Comparison of ENCODE assay signal across 10 mouse cellular contexts in the genomic region with DNA sequence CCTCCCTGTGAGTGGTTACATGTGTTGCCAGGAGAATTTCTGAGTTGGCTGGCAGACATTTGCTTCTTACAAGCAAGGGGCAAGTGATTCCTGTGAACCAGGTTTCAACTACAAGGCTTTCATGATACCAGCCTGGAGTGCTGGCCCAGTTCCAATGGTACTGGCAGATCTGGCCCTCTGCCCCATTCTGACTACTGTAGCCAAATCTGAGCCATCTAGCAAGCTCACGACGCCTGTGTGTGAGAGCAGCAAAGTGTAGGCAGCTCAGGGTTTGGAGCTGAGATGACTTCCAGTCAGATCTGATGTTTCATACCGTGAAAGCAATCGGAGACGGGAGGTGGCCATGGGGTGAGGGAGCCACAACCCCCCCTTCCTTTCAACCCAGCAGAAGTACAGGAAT. TPM values are rescaled to one million over a fixed set of nuclear protein-coding genes. Genes with fewer than 3 reads are reported as not detected.
DNase-seq lines count a peak whose midpoint lies in the region; ATAC-seq lines count a peak whose summit lies in the region.
"Had no signal": no experiment of that assay in that cellular context is flagged by ENCODE, and none has a peak within 500 bp of the region (broad histone marks: within the 10 kb centered on the region; RNA-seq: fewer than 3 reads in every experiment).

No protein-coding gene starts in this region.

- no peak overlapping the region for H3K4me3 ChIP-seq in embryonic facial prominence, embryonic 14.5 days (ENCODE audit: low read depth, low read length)
- no peak overlapping the region for H3K4me3 ChIP-seq in embryonic facial prominence, embryonic 10.5 days
- H3K4me3 ChIP-seq in limb, embryonic 10.5 days = no peak overlapping the region
- H3K4me3 ChIP-seq: heart, embryonic 10.5 days had no signal

- no peaks in the 10 kb centered on the region for H3K27me3 ChIP-seq in embryonic facial prominence, embryonic 14.5 days (replicated peaks; ENCODE audit: control insufficient read depth, insufficient read depth, low read length)
- no peaks in the 10 kb centered on the region for H3K27me3 ChIP-seq in embryonic facial prominence, embryonic 10.5 days (replicated peaks; ENCODE audit: low read depth, poor library complexity, severe bottlenecking)
- H3K27me3 ChIP-seq in limb, embryonic 10.5 days (ENCODE audit: low read depth, poor library complexity, severe bottlenecking) = no peaks in the 10 kb centered on the region

- H3K4me2 ChIP-seq in embryonic facial prominence, embryonic 14.5 days (ENCODE audit: low read depth, low read length) = no peak overlapping the region

- no peak overlapping the region for H3K9ac ChIP-seq in embryonic facial prominence, embryonic 14.5 days (ENCODE audit: low read depth, low read length)

- no peaks in the 10 kb centered on the region for H3K9me3 ChIP-seq in embryonic facial prominence, embryonic 14.5 days (ENCODE audit: control insufficient read depth, low read length)
- no peaks in the 10 kb centered on the region for H3K9me3 ChIP-seq in embryonic facial prominence, embryonic 10.5 days
- H3K9me3 ChIP-seq in limb, embryonic 10.5 days (replicated peaks) = no peaks in the 10 kb centered on the region
- H3K9me3 ChIP-seq: heart, embryonic 10.5 days had no signal

- H3K27ac ChIP-seq in embryonic facial prominence, embryonic 14.5 days (replicated peaks; ENCODE audit: low read depth, low read length) = no peak overlapping the region
- H3K27ac ChIP-seq in embryonic facial prominence, embryonic 10.5 days (replicated peaks) = no peak overlapping the region
- H3K27ac ChIP-seq in limb, embryonic 10.5 days = no peak overlapping the region
- H3K27ac ChIP-seq: heart, embryonic 10.5 days had no signal

- WGBS in embryonic facial prominence, embryonic 14.5 days = 88% methylated on average over 5 of the region's 5 CpGs
- 93% methylated on average over 5 of the region's 5 CpGs for WGBS in embryonic facial prominence, embryonic 10.5 days
- 93% methylated on average over 5 of the region's 5 CpGs for WGBS in limb, embryonic 10.5 days

- no peak for ATAC-seq in embryonic facial prominence, embryonic 14.5 days (ENCODE audit: low read depth)

- peak; percentile 5 for DNase-seq in embryonic facial prominence, embryonic 14.5 days (ENCODE audit: low spot score)
- DNase-seq in embryonic facial prominence, embryonic 10.5 days (ENCODE audit: low spot score) = no peak
- DNase-seq in kidney, adult 9 months = peak; percentile 26
- no peak for DNase-seq in kidney, adult 8-10 months
- DNase-seq in testis, postnatal 10 days (ENCODE audit: low spot score) = peak; percentile 49
- DNase-seq in testis, postnatal 14 days (ENCODE audit: low spot score) = no peak
- no peak for DNase-seq in lung, adult 18-20 months
- DNase-seq in limb, embryonic 10.5 days (ENCODE audit: low spot score) = no peak
- DNase-seq: lung, postnatal 4 days had no signal

- peaks cover 62% of the 10 kb centered on the region for H3K36me3 ChIP-seq in embryonic facial prominence, embryonic 14.5 days (ENCODE audit: control insufficient read depth, insufficient read depth, low read length)
- peaks cover 66% of the 10 kb centered on the region for H3K36me3 ChIP-seq in embryonic facial prominence, embryonic 10.5 days (replicated peaks)
- peaks cover 66% of the 10 kb centered on the region for H3K36me3 ChIP-seq in limb, embryonic 10.5 days

- no peaks in the 10 kb centered on the region for H3K4me1 ChIP-seq in embryonic facial prominence, embryonic 14.5 days (ENCODE audit: control insufficient read depth, insufficient read depth, low read length)
- no peaks in the 10 kb centered on the region for H3K4me1 ChIP-seq in embryonic facial prominence, embryonic 10.5 days
- no peaks in the 10 kb centered on the region for H3K4me1 ChIP-seq in limb, embryonic 10.5 days
- H3K4me1 ChIP-seq: heart, embryonic 10.5 days had no signal

RNA-seq across cellular contexts. Expression of a gene that starts 8.8 kb away (rescaled TPM):
- polyA plus RNA-seq in embryonic facial prominence, embryonic 14.5 days (2014; fragmentation: Nextera tagmentation; extraction: Ambion mirVana) = 56.8 and 62.0 TPM in 2 replicates
- 84.2 and 92.7 TPM in 2 replicates for polyA plus RNA-seq in embryonic facial prominence, embryonic 10.5 days (2016; fragmentation: Nextera tagmentation; extraction: Ambion mirVana)
- polyA plus RNA-seq in limb, embryonic 10.5 days (2016; fragmentation: Nextera tagmentation; extraction: Ambion mirVana) = 82.9 and 89.6 TPM in 2 replicates

RNA-seq across cellular contexts. Expression of a gene that starts 34.6 kb away (rescaled TPM):
- polyA plus RNA-seq in embryonic facial prominence, embryonic 14.5 days (2014; fragmentation: Nextera tagmentation; extraction: Ambion mirVana) = 4.5 and 5.1 TPM in 2 replicates
- polyA plus RNA-seq in embryonic facial prominence, embryonic 10.5 days (2016; fragmentation: Nextera tagmentation; extraction: Ambion mirVana) = 3.0 and 3.3 TPM in 2 replicates
- 2.9 and 4.3 TPM in 2 replicates for polyA plus RNA-seq in limb, embryonic 10.5 days (2016; fragmentation: Nextera tagmentation; extraction: Ambion mirVana)

Comparison
In these comparisons a context has a peak if more than half of its experiments do, and no peak if none do; other contexts are left out.
1. DNase-seq: peak in embryonic facial prominence, embryonic 14.5 days (single experiment), kidney, adult 9 months (single experiment) and testis, postnatal 10 days (single experiment); none in embryonic facial prominence, embryonic 10.5 days (single experiment), kidney, adult 8-10 months (0 of 2), testis, postnatal 14 days (single experiment), lung, adult 18-20 months (0 of 2) and limb, embryonic 10.5 days (single experiment).